Mouse (Mus musculus) retina, postnatal 1 day (tissue): ENCODE measurements around the gene 4931406C07Rik.
A peak's percentile ranks its signal among the peaks of the same experiment; 100 is the strongest.
"Not testable (repeated sequence)": the region's sequence is repeated elsewhere in the genome, so short reads cannot be mapped to it uniquely, and the experiment has no call there.

Experiments used
- DNase-seq: peaks from one replicate; pipeline ENCODE4 v3.0.0-alpha.2; 2012

The 4931406C07Rik gene

DNA sequence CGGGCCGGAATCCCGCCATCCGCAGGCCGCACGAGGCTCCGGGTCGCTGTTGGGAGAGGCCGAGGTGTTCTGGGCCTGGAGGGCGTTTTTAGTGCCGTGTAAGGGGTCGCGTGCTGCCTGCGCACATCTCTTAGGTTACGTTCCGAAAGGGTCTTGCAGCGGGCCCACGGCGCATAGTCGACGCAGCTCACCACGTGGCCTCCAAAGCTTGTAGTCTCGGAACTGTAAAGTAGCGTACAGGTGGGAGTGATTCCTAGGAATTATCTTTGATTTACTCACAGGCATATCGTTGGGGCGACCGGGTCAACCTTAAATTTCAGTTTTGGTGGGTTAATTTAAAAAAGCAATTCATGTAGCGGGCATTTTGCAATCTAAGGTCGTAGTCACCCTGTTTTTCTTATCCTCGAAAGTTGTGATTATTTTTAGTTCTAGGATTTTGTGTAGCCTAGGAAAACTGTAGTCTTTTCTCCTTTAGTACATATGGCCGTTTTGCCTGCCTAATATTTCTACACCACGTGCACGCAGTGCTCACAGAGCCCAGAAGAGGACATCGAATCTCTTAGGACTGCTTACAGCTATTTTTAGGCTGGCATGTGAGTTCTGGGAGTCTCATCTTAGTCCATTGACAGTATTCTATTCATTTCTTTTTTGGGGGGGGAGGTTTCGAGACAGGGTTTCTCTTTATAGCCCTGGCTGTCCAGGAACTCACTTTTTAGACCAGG is at the start of gene 4931406C07Rik:
Gene 4931406C07Rik (minus strand): TSS at position 51 of the 722 bp plus-strand sequence.
- DNase-seq = peak; percentile 17

DNA sequence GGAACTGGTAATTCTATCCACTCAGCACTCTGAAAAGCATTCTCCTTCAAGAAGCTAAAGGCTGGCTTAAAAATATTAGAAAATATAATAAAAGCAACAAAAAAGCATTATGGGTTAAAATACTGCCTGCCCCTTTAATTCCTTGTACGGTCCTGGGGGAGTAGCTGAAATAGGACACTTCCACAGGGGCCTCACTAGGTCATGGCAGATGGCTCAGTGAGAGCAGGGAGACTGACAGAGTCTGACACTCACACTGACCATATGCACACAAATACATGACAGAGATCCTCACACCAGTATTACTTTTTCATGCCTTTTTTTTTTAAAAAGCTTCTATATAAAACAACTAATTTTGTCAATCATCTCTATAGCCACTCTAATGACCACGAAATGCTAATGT is 43.7 kb upstream of the 4931406C07Rik start:
- peak; percentile 38 for DNase-seq

DNA sequence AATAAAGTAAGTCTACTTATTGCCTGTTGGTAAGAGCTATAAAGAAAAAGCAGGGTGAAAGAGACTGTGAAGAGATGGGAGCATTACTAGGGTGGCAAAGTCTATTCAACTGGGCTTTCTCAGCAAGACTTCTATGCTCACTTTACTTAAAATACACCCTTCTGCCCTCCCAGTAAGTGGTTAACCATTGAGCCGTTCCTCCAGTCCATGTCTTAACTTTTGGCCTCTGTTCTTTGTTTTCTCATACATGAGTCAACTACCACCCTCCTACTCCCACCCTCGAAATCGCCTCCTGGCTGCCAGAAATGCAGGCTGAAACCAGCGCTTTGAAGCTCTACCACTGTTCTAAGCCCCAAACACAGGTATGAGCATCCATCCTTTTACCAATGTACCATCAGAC is 31.5 kb upstream of the 4931406C07Rik start:
- no peak for DNase-seq

DNA sequence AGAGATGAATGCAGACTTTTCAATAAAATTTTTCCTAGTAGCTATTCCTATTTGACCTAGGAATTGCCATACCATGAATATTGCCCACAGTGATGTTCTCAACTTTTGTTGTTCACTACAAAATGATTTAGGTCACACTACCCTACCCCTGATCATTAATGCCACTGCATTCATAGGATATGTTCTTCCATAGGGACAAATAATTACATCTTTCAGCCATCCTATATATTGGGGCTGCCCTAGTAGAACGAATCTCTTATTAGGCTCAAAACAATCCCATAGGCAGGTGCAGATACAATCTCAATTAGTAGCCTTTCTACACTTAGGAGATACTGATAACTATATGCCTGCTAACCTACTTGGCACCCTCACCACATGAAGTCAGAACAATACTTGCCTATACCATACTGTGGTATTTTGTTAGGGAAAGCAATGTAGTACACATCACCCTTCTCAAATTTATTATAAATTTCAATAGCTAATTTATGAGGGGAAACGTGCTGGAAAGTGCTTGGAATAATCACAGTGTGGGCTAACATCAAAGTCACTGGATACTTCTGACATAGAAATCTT is 12.0 kb upstream of the 4931406C07Rik start:
- DNase-seq = no peak

DNA sequence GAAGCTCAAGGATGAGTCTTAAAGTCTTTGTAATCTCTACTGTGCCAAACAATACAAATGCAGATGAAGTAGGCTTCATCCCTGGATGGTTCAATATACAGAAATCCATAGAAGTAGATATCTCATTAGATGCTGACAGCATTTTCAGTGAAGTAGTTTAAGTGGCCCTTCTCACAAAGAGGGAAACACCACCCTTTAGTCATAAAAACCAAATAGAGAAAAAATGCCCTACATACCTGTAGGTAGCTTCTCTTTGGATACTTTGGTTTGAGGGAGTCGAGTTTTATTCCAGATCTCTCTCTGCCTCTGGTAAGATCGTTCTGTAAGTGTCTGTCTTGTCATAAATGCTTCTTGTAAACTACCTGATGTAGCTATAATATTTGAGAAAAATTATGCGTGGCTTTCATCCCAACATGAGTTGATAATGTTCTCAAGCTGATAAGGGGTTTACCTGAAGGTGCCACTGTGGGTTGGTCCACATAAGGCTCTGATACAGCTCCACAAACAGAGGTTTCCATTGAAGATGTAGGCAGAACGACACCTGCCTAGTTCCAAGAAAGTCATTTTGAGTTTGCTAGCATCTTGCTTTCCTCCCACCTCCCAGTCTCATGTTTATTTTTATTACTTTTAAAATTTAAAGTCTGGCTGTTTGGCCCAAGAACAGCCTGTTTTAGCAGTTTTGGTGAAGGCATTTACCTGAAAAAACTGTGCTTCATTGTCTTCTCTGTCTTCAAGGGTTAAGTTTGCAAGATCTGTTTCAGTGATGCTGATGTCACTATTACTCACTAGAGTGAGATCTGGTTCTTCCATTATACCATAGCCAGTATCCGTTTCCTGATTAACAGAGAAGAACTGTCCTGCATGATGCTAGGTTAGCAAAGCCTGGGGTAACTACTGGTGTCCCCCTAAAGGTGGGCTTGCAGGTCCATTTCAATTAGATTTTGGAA is 11.2 kb upstream of the 4931406C07Rik start:
- no peak for DNase-seq

DNA sequence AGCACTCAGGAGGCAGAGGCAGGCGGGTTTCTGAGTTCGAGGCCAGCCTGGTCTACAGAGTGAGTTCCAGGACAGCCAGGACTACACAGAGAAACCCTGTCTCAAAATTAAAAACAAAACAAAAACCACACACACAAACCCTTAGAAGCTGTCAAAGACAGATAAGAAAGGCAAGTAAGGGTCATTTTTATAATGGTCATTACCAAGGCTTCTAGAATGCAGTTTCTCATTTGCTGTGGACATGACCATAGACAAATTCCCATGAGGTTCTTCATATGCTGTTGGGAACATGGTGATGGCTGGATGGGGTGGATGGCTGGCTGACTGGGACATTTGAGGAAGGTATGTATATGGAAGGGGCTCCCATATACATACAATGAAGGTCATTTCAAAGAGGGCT is 10.0 kb upstream of the 4931406C07Rik start:
- not testable (repeated sequence) for DNase-seq

DNA sequence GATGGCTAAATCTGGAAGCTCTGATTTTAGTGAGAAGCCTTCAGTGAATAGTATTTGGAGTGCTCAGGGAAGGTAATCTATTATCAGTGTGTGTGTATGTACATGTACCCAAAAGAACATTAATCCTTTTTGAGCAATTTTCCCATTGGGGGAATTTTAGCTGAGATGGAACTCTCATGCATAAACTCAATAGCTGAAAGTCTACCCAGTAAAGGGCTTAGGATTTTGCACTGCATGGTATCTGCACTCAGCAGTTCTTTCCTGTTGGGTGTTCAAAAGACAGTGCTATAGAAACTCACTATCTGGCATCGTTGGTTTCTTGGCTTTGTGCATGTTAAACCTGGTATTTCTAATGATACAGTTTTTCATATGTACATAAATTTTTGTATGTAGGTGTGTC is 8.4 kb upstream of the 4931406C07Rik start:
- DNase-seq = no peak

DNA sequence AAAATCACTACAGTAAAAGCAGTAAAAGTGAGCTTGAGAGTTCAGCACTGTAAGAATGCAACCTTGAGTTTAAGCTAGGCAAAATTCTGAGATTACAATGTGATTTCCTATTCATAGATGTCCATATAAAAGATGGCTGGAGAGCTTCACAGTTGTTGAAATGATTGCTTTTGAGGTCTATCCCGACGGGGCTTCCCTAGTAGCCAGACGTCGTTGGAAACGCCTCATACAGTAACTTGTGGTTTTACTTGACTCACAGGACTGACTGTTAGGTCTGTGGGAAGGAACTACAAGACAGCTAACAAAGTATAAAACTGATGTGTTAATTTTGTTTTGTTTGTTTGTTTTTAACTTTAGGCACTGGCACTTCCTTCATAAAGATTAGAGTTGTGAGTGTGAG is 7.4 kb upstream of the 4931406C07Rik start:
- DNase-seq = no peak

DNA sequence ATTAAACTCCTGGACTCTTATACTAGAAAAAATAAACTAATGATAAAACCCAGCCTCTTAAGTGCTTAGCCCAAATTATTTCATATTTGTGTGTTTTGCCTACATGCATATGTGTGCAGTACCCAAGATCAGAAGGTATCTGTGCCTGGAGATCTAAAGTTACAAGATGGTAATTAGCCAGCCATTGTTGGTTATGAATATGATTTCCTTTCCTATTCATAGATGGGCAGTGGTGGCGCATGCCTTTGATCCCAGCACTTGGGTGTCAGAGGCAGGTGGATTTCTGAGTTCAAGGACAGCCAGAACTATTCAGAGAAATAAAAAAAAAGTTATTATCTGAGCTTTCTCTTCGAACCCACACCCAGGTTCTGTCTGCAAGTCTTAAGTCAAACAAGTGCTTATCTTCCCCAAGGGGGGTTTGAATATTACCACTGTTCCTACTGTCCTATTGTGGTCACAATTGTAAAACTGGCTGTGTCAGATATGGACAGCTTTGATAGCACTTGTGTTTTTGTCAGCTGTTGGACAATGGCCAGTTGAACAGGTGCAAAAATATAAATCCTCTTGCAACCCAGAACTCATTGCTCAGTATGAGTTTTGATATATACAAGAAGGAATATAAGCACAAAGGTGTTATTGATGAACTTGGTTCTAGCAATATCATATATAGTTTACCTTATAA is 5.9 kb upstream of the 4931406C07Rik start:
- DNase-seq = no peak

DNA sequence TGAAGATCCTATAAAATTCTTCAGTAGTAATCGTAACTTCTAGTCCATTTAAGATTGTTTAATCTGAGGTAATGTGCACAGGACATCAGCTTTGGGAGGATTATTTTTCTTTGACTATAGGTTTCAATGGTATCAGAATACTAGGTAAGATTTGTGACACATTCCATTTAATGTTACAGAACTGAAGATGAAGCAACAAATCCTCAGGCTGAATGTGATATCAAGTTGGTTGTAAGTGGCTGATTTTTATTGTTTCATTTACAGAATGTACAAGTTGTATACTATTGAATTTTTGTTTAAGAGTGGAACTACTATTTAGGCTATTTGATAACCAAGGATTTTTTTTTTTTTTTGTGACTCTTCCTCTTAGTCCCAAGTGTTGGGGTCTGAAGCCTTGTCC is 3.9 kb upstream of the 4931406C07Rik start:
- no peak for DNase-seq

DNA sequence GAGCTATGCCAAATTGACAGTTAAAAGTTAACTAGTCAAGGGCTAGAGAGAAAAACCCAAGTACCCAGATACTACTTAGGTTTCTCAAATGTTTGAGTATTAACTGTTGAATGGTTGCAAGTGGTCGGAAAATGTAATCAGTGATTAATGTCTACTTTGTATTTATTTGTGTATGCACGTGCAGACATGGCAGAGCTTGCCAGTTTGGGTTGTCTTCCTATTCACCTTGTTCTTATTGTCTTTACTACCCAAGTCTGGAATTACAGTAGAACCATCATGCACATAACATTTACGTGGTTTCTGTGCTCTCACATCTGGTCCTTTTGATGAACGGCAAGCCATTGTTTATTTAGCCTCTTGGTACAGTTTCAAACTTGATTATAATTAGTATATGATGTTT is 3.2 kb upstream of the 4931406C07Rik start:
- DNase-seq = no peak

DNA sequence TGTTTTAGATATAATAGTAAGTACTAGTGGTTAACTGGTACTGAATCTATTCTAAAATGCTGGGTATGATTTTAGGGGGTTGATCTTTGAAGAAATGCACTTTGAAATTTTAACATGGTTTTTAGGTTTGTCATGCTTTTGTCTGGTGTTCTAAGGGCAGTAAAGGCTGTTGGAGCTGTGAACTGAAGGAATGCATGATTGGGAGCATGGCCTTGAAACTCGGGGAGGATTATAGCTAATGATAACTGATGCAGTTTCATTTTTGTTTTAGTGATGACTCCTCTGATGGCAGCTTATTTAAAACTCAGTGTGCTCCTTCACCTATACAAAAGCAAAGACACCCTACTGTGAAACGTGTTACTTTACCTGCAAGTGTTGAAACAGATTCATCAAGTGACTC is 2.0 kb upstream of the 4931406C07Rik start:
- DNase-seq = no peak

DNA sequence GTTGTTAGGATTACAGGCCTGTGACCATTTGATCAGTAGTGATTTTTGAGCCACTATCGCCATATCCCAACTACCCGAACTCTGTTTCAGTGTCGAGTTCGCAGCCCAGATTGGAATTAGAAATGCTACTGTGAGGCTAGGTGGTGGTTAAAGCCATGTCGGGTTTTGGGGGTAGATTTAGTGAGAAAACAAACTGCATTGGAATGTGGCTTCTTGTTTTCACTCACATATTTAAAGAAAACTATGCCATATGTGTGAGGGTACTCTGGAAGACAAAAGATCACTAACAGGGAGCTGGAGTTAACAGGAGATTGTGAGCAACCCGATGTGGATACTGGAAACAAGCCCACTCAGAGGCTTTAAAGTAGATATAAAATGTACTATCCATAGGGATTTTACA is 1.0 kb upstream of the 4931406C07Rik start:
- no peak for DNase-seq

DNA sequence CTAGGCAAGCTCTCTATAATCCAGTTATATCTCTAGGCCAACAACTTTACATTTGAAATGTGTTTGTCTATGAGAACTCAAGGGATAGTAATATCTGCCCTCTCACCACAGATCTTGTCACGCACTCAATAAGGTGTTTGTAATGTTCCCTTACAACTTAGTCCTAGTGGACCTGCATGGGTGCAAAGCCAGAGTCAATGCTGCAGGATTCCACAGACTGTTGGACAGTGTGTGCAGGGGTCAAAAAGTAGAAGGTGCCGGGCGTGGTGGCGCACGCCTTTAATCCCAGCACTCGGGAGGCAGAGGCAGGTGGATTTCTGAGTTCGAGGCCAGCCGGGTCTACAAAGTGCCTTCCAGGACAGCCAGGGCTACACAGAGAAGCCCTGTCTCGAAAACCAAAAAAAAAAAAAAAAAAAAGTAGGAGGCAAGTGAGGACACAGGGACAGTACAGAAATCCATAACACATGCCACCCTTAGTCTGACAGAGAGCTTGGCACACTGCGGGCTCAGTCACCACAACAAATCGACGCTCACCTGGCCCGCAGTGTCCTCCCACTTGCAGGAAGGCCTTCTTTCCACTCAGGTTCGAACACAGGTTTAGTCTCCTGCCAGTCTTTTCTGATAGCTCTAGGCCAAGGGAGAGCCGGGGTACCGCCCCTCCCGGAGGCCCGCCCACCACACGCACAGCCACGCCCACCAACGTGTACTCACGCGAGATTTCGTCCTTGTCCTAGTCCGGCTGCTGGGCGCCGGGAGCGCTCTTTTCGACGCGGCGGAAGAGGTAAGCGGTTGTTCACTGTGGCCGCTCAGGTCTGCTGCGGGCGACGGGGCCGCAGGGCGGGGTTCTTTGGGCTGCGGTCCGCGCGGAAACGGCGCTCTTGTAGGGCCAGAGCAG is 498 bp downstream of the 4931406C07Rik start, which contains the start of gene Taf1d:
Gene Taf1d (plus strand): TSS at position 712 of the 895 bp plus-strand sequence.
- peak; percentile 96 for DNase-seq

DNA sequence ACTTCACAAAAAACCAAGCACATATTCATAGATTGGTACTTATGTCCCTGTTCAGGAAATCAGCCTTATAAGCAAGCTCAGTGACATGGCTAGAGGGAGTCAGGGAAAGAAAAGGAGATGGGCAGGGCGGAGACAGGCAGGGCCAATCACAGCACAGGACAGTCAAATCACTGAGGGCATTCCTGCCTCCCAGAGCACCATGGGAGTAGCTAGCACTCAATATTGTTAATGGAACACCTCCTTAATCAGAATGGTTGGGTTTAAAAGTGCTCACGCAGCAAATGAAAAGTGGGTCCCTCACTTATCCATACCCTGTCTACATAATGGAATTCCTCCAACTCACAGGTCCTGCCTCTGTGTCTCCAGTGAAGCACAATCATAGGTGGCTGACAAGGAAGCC is 3.4 kb downstream of the 4931406C07Rik start:
- no peak for DNase-seq

DNA sequence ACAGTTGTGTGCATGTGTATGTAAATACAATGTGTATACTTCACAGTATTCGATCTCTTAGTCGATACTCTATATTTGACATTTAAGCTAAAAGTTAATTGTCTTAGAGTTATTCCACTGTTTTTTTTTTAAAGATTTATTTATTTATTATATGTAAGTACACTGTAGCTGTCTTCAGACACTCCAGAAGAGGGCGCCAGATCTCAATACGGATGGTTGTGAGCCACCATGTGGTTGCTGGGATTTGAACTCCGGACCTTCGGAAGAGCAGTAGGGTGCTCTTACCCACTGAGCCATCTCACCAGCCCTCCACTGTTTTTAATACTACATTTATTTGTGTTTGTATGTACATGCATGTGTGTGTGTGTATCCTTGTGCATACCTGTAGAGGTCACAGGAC is 4.2 kb downstream of the 4931406C07Rik start:
- not testable (repeated sequence) for DNase-seq

DNA sequence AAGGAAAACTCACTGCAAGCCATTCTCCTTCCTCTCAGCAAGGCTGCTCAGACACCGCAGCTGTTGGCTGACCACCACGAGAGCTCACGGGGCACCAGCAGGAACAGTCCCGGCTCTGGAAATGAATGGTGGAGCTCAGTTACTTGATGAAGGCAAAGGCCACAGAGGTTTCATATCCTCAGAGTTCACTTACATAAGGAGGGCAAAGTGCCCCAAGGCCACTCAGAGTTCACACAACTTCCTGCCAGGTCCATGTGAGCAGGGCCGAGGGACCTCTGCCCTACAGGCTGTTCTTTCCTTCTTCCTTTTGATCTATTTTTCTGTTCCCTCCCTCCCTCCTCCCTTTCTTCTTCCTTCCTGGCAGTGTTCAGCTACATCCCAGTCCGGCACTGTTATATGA is 4.8 kb downstream of the 4931406C07Rik start:
- DNase-seq = no peak

DNA sequence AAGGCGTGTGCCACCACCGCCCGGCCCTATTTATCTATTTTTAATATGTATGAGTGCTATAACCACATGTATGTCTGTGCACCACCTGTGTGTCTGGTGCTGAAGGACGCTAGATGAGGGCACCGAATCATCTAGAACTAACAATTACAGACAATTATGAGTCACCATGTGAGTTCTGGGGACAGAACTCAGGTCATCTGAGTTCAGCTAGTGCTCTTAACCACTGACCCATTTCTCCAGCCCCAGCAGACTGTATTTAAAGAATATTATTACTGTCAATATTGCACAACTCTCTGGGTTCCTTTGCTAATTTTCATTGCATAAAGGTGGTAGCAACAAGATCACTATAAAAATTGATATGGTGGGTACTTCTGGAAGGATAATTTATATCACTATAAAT is 6.2 kb downstream of the 4931406C07Rik start:
- DNase-seq = no peak

DNA sequence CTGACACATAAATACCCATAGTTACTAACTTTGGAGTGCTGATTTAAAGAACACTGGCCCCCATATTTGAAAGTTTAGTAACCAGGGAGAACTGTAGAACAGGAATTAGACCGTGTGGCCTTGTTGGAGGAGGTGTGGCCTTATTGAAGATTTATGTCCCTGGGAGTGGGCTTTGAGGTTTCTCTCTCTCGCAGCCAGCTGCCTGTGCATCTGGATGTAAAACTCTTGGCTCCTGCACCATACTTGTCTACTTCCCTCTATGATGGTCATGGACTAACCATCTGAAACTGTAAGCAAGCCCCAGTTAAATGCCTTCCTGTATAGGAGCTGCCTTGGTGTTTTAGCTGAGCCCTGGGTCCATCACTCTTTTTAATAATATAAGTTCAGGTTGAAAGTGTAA is 7.8 kb downstream of the 4931406C07Rik start:
- DNase-seq = no peak

DNA sequence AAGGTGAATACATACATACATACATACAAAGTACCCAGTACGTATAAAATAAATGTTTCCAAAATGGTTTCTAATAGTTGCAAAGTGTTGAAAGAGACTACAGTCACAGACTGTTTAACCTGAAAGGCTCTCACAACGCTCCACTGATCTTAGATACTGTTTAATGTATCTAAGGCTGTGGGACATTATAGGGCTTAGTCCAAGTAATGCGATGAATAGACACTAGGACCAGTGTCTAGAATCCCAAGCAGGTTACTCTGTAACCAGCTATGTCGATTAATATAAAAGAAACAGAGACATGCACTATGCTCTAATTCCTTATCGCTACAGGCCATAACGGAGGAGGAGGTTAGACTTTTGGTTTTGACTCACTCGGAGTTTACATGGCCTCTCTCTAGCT is 9.1 kb downstream of the 4931406C07Rik start:
- no peak for DNase-seq

DNA sequence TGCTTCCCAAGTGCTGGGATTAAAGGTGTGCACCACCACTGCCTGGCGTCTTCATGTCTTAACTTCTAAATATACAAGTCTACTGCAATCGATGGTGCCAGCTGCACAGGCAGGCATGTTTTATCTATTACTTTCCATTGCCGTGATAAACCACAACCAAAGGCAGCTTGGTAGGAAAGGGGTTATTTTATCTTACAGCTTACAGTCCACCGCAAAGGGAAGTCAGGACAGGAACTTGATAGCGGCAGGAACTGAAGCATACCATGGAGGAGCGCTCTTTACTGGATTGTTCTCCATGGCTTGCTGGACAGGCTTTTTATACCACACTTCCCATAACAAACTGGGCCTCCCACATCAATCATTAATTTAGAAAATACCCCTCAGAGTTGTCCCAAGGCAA is 17.0 kb downstream of the 4931406C07Rik start:
- no peak for DNase-seq

DNA sequence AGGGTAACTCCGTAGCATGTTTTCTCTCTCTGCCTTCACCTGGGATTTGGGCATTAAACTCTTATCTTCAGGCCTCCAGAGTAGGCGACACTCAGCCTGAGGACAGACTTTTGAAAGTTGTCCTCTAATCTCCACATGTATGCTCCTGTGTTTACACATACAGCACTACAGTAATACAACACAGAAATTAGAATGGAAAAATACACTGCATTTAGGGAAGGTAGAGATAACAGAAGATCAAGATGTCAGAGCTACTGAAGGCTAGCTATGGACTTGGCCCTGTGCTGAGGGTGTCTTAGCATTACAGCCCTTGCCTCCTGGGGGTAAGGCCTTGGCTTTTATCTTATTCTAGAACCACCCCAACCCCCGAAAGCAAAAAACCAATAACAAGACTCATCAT is 17.8 kb downstream of the 4931406C07Rik start:
- DNase-seq = no peak
